Mouse (Mus musculus) embryo, embryonic 9.5 days (tissue): ENCODE data around the gene Peak1.
"Not testable (repeated sequence)": the region's sequence is repeated elsewhere in the genome, so short reads cannot be mapped to it uniquely, and the experiment has no call there.

Experiments used
- DNase-seq: peaks from one replicate; pipeline ENCODE4 v3.0.0-alpha.2; 2017; ENCODE audit errors: extremely low spot score

Gene Peak1

GRCm38 (mm10) chr9:56417948-56418737, at the start of gene Peak1, which contains the start of gene Hmg20a:
Gene Peak1 (minus strand): TSS chr9:56418067.
Gene Hmg20a (plus strand): TSS chr9:56418609.
- peak; percentile 100 for DNase-seq

GRCm38 (mm10) chr9:56466251-56466650, 48.4 kb upstream of the Peak1 start:
- DNase-seq: no peak

- DNase-seq: peak; percentile 33
Observed at GRCm38 (mm10) chr9:56464863-56465654, 47.2 kb upstream of the Peak1 start.

DNA sequence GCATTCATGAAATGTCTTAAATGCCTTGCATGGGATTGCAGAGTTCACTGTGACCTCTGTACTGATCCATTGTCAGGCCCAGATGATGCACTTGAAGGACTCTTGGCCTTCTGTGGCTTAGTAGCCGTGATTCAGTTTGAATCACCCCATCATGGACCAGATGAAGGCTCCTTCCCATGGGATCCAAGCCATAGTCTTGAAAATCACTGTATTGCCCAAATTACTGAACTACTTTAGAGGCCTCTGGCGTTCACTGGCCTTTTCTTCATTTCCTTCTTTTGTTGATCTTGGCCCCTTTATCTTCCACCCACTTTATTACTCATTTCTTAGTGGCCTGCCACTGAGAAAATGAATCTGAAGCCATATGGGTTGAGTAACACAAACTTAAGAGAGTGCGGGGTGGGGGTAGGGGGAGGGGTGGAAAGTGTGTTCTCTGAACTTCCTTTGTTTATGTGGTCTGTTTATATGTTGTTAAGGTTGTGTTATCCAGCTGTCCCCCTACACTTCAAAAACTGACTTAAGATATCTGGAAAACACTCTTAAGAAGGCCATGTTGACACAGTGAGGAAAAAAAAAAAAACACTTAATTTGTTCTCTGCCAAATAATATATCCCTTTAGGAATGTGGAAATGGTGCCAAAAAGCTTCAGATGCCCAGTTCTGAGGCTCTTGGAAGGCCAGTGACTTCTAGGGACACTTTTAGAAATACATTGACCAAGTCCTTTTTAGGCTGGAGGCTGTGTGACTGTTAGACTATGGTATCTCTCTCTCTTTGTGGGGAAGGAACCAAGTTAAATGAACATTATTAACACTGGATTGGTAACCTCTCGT, 46.0 kb upstream of the Peak1 start:
- DNase-seq: no peak

GRCm38 (mm10) chr9:56463046-56463445, 45.2 kb upstream of the Peak1 start:
- no peak for DNase-seq

DNA sequence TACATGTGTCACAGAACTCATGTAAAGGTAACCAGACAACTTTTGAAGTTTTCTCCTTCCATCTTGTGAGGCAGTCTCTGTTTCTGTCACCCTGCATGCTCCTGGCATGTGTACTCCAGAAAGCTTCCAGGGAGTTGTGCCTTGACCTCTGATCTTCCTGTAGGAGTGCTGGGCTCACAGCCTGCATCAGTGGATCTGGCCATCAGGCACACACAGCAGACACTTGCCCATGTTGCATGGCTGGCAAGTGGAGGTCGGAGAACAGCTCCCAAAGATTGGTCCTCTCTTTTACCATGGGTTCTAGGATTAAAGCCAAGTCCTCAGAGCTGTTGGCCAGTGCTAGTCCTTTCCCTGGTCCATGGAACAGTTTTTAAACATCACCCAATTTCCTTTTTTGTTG, 44.7 kb upstream of the Peak1 start:
- DNase-seq: no peak

GRCm38 (mm10) chr9:56460987-56461386, 43.1 kb upstream of the Peak1 start:
- DNase-seq: no peak

GRCm38 (mm10) chr9:56456426-56456825, 38.6 kb upstream of the Peak1 start:
- no peak for DNase-seq

DNA sequence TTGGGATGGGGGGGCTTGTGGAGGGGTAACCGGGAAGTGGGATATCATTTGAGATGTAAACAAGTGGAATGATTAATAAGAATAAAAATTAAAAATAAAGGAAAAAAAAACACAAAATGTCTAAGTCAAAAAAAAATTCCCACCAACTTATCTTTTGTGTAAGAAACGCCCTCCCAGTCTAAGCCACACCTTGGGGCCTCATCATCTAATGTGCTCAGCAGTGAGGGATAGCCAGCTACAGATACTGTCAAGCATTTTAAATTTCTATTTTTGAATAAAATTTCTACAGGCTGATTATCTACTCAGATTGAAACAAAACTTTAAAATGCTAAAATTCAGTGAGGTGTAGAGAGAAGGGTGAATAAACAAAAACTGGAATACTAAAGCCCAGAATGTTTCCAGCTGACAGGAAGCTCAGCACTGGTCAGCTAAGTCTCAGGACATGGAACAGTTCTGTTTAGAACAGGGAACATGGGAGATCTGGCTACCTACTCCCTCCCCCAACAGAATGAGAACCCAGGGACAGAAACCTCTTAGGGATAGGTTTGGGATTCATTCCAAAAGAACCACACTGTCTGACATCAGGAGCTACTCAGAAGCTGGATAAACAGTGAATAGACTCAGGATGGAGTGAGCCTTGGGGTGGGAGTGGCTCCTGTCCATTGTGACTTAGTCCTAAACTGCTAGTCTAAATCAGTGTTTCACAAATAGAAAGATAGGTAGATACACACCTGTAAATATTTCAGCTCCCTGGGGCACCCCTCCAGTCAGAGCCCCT, 35.4 kb upstream of the Peak1 start:
- no peak for DNase-seq

GRCm38 (mm10) chr9:56451570-56451969, 33.7 kb upstream of the Peak1 start:
- DNase-seq: no peak

DNA sequence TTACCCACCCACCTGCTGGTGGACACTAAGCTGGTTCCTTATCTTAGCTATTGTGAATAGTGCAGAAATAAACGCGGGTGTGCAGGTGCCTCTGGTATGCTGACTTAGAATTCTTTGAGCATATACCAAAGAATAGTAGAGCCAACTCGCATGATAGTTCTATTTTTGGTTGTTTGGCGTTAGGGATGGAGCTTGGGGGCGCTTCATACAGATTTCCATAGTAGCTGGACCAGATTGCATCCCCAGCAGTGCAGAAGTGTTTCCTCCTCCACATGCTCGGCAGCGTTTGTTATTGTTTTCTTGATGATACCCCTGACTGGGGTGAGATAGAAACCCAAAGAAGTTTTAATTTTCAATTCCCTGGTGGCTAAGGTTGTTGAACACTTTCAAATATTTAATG, 21.8 kb upstream of the Peak1 start:
- DNase-seq: no peak

DNA sequence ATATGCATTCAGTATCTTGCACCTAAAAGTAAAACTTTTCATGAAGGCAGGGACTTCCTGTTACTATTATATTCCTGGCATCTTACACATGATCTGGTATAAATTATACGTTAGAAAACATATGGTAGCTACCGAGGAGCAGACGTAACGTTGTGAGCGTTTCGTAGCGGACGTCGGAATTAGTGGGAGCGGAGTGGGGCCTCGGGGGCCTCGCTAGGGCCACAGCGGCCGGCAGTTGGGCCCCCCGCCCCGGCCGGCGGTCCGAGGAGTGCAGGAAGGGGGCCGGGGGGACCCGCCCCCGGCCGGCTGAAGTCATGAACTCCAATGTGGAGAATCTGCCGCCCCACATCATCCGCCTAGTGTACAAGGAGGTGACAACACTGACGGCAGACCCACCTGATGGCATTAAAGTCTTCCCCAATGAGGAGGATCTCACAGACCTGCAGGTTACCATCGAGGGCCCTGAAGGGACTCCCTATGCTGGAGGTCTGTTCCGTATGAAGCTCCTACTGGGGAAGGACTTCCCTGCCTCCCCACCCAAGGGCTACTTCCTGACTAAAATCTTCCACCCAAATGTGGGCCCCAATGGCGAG, 19.5 kb upstream of the Peak1 start:
- not testable (repeated sequence) for DNase-seq

DNA sequence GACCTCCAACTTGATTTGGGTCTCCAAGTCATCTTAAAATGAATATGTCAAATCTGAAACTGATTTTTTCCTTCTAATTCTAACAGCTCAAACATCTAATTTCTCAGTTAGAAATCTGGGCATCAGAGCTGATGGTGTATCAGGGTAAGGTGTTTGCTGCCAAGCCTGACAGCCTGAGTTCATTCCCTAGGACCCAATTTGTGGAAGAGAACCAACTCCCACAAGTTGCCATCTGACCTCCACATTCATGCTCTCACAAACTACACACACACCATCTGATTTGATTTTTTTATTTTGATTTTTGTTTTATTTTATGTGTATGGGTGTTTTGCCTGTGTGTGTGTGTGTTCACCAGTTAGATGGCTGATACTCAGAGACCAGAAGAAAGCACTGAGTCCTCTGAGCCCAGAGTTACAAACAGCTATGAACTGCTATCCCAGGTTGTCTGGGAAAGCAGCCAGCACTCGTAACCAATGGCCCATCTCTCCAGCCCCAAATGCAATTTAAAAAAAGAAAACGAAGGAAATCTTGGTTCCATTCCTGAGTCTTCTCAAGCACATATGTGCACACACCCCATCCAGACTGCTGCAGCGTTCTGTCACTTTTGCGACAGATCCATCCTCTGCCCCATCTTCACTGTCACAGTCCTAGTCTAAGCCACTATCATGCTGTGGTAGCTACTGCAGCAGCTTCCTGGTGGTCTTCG, 18.1 kb upstream of the Peak1 start:
- DNase-seq: no peak

- DNase-seq: no peak
Observed at GRCm38 (mm10) chr9:56424861-56425260, 7.0 kb upstream of the Peak1 start.

- DNase-seq: no peak
Observed at GRCm38 (mm10) chr9:56421991-56422390, 4.1 kb upstream of the Peak1 start.

- no peak for DNase-seq
Observed at GRCm38 (mm10) chr9:56420892-56421601, 3.2 kb upstream of the Peak1 start.

- no peak for DNase-seq
Observed at GRCm38 (mm10) chr9:56420236-56420635, 2.4 kb upstream of the Peak1 start.

DNA sequence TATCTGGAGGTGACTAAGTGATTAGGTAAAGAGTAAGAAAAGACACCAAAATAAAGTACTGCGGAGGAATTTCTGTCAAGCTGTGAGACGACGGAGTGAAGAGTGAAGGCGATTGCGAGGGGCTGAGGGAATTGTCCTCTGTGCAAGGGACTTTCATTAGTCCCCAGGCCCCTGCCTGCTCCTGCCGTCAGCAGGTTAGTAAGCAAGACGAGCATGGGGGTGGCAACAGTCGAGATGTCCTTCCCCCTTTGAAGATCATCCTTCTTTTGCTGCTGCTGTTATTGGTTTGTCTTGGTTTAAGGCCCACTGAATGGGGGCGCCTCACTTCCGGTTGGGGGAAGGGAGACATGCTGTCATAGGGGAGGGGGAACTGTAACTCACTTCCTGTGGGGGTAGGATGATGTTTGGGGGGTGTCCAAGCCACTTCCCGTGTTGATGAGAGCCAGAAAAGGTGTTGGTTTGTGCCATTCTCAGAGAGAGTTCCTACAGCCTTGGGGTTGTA, 922 bp upstream of the Peak1 start:
- peak; percentile 91 for DNase-seq

DNA sequence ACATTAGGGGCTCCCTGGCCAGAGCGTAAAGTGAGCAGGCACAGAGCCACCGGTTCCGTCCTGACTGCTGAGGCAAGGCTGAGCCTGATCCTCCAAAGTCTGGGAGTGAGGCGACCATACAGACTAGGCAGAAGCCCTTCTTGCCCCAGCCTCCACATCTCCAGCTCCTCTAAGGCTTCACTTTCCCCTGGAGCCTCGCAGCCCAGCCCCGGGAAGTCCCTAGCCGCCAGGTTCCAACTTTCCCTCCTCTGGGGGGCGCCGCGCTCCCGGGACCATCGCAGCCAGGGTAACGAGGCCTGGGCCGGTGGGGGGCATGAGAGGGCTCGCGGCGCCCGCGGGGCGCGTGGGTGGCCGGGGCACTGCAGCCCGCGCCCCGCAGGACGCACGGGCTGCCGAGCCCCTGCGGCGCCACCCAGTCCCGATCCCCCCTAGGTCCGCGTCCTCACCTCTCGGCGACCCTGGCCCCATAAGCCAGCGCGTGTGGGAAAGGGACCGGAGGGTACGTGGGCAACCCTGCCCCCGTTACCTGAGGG, 386 bp downstream of the Peak1 start:
- peak; percentile 83 for DNase-seq
